Mouse (Mus musculus) inflammation-experienced regulatory T-cells, adult 16 weeks (primary cell): ENCODE results near the gene Olfr510. TPM values are rescaled to one million over a fixed set of nuclear protein-coding genes. Genes with fewer than 3 reads are reported as not detected.

ENCODE experiments used
- polyA plus RNA-seq: library from polyadenylated mRNA; unstranded; fragments of 100-300 nt; shearing (Covaris generic); gene quantifications from one replicate; pipeline ENCODE4 v1.2.1, GENCODE M21; 2017

Olfr510 gene
- not detected for polyA plus RNA-seq

DNA sequence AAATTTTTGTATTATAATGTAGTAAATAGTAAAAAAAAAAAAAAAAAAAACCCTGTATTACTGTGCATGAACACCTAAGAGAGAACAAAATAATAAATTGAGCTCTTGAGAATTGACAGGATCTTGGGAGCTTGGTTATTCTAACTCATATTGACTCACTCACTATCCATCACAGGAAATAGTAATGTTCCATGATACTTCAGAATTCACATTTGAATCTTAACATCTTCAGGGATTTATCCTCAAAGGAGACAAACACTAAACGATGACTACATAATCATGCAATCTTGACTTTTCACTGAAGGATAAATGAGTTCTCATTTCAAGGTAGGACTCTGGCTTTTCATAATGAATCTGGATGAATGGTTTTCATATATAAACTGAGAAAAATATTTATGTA lies at the start of gene Olfr510:
Gene Olfr510, plus strand, starts transcription at position 301 of the 400 bp plus-strand sequence.

DNA sequence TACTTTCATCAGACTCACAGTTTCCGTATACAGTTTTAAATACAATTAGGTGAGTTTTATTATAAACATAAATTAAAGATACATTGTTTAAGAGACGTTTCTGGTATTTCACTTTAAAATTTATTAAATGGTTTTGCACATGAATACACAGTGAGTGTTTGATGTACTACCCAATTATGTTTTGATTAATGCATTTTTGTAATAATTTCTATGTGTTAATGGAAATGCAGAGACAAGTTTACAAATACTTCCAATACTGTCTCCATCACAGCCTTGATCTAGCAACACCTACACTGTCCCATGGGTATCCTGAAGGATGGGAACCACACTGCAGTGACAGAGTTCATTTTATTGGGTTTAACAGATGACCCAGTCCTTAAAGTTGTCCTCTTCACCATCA lies 44.7 kb upstream of the Olfr510 start, which contains the start of gene Olfr507:
Gene Olfr507, plus strand, starts transcription at position 301 of the 400 bp plus-strand sequence.

DNA sequence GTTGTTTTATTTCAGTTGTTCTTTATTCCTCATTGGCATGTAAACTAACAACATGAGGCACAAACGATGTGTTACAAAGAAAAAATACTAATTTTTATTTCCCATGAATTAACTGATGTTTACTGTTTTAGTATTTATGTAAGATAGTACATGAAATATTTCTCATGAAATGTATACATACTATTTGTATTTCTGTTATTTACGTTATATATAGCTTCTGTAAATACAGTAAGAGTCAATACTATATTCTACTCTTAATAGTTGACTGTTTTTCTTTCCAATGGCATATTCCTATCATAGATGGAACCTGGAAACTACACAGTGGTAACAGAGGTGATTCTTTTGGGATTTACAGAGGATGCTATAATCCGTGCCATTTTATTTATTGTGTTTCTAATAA lies 36.5 kb upstream of the Olfr510 start, which contains the start of gene Olfr508:
Gene Olfr508, plus strand, starts transcription at position 301 of the 400 bp plus-strand sequence.

DNA sequence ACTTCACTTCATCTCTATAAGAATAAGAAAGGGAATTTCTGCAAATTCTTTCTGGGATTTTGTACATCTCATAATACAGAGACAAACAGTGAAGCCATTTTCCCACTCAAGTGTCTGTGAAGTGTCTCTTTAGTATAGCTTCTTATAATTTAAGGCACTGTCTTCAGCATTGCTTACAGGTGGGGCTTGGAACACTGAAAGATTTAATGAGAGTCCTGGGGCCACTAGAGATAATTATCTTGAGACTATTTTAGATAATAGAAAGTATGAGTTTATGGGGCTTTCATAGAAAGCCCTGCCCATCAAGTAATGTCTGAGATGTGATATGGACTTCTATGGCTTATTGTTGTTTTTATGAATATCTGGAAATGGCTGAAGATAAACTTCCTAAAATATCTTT lies 14.4 kb upstream of the Olfr510 start, which contains the start of gene Olfr509:
Gene Olfr509, minus strand, starts transcription at position 101 of the 400 bp plus-strand sequence.

DNA sequence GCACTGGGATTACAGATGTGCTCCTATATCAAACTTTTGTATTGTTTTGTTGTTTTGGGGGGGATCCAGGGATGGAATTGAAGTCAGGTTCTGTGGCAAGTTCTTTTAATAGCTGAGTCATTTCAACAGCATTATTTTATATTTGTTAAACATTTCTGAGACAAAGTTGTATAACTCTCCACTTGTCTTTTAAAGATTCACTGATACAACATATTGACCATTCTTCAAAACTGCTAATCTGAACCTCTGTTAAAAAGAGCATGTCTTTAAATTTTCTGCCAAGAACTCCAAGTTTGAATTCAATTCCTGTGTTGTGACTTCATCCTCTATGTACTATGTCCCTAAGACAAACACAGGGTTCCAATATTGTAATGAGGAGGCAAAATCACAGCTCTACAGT lies 46.8 kb downstream of the Olfr510 start, which contains the start of gene Olfr512:
Gene Olfr512, plus strand, starts transcription at position 301 of the 400 bp plus-strand sequence.

Other genes with a start within 250 kb of the Olfr510 start
- gene Olfr497, start 246.0 kb upstream of the Olfr510 start, polyA plus RNA-seq = not detected
- not detected for gene Olfr498, start 201.1 kb upstream of the Olfr510 start, polyA plus RNA-seq
- not detected for gene Olfr502, start 141.4 kb upstream of the Olfr510 start, polyA plus RNA-seq
- not detected for gene Olfr503, start 121.9 kb upstream of the Olfr510 start, polyA plus RNA-seq
- gene Olfr504, start 100.6 kb upstream of the Olfr510 start, polyA plus RNA-seq = not detected
- gene Olfr506, start 55.6 kb upstream of the Olfr510 start, polyA plus RNA-seq = not detected
- not detected for gene Olfr507, start 44.6 kb upstream of the Olfr510 start, polyA plus RNA-seq
- not detected for gene Olfr508, start 36.4 kb upstream of the Olfr510 start, polyA plus RNA-seq
- gene Olfr509, start 14.5 kb upstream of the Olfr510 start, polyA plus RNA-seq = not detected
- not detected for gene Olfr512, start 46.9 kb downstream of the Olfr510 start, polyA plus RNA-seq
- not detected for gene Olfr513, start 84.6 kb downstream of the Olfr510 start, polyA plus RNA-seq
- not detected for gene Olfr514, start 159.6 kb downstream of the Olfr510 start, polyA plus RNA-seq
- not detected for gene Olfr516, start 184.1 kb downstream of the Olfr510 start, polyA plus RNA-seq
- not detected for gene Olfr517, start 206.0 kb downstream of the Olfr510 start, polyA plus RNA-seq
- gene Olfr518, start 218.6 kb downstream of the Olfr510 start, polyA plus RNA-seq = not detected
- gene Olfr519, start 228.0 kb downstream of the Olfr510 start, polyA plus RNA-seq = not detected